Mouse (Mus musculus): ENCODE results near the gene Mrpl51.

Mrpl51 gene

GRCm38 (mm10) chr6:125191332-125192015 lies at the start of gene Mrpl51, which contains the start of gene Ncapd2:
TSS of gene Mrpl51 (plus strand) at chr6:125191801.
TSS of gene Ncapd2 (minus strand) at chr6:125191701.
- peak; percentile 97 for DNase-seq

GRCm38 (mm10) chr6:125142436-125142835 lies 49.2 kb upstream of the Mrpl51 start:
- DNase-seq, result no peak

DNA sequence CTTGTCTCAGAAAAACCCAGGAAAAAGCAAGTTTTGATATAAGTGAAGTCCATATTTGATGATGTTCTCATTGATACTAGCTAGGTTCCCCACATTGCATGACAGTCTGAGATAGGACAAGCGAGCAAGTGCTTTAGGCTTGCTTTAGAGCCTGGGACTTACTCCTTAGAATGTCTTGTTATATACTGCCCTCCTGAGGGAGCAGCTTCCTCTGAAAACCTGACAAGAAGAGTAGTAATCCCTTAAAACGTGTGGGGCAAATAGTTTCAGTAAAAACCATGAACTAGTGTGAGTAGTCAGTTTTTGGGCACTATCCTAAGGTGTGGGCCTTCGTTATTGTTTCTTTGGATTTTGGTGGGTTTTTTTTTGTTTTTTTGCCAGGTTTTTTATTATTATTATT lies 48.5 kb upstream of the Mrpl51 start:
- no peak for DNase-seq

DNA sequence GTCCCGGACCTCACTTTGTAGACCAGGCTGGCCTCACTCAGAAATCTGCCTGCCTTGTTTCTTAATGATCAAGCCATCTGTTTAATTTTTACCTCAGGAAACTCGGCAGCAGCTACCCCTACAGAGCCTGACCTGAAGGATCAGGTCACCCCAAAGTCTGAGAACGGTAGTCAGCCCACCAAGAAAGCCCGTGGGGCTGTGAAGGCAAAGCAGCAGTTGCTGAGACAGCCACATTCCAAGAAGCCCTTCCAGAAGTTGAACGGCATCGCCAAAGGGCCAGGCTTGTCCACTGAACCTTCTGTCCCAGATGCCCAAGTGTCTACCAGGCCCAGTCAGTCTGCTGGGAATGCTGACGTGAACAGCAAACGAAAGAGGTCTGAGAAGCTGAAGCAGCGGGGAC lies 47.7 kb upstream of the Mrpl51 start:
- DNase-seq, result no peak

DNA sequence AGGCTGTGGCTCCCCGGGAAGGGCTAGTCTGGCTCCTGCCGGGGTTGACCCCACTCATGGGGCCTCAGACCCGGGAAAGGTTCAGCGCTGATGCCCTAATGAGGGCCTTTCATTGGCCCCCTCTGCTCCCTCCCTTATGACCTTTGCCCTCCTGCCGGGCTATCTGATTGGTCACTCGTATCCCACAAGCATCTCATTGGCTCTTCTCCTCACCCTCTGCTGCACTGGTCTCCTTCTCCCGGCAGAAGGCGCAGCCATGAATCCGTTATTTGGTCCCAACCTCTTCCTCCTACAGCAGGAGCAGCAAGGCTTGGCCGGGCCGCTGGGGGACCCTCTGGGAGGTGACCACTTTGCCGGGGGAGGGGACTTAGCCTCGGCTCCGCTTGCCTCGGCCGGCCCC lies 46.6 kb upstream of the Mrpl51 start, which contains the start of gene Iffo1:
Iffo1 (plus strand) TSS at position 241 of the 400 bp plus-strand sequence.
- peak; percentile 90 for DNase-seq

DNA sequence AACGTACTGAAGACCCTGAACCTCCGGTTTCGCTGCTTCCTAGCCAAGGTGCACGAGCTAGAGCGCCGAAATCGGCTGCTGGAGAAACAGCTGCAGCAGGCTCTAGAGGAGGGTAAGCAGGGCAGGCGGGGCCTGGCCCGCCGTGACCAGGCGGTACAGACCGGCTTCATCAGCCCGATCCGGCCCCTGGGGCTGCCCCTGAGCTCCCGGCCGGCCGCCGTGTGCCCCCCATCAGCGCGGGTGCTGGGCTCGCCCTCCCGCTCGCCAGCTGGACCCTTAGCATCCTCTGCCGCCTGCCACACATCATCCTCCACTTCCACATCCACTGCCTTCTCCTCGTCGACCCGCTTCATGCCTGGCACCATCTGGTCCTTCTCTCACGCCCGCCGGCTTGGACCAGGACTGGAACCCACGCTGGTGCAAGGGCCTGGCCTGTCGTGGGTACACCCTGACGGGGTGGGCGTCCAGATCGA lies 46.1 kb upstream of the Mrpl51 start:
- DNase-seq, result no peak

DNA sequence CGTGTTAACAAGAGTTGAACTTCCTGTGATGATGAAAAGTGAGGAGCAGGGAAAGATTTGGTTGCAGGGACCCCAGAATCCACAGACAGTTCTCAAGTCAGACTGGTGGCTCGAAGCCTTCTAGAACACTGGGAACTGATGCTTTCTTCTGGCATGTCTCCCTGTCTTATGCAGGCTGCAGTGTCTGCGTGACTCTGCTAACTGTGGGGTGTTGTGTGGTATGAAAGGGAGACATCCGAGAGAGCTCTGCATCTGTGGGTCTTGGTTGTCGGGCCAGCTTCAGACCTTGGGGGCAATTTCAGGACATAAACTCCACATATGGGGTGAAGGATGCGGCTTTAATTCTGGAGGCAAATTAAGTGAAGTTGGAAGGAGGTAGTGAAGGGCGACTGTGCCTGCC lies 45.5 kb upstream of the Mrpl51 start:
- no peak for DNase-seq

GRCm38 (mm10) chr6:125146797-125147196 lies 44.8 kb upstream of the Mrpl51 start:
- no peak for DNase-seq

GRCm38 (mm10) chr6:125147329-125147728 lies 44.3 kb upstream of the Mrpl51 start:
- no peak for DNase-seq

GRCm38 (mm10) chr6:125148251-125148925 lies 43.2 kb upstream of the Mrpl51 start:
- DNase-seq, result no peak

DNA sequence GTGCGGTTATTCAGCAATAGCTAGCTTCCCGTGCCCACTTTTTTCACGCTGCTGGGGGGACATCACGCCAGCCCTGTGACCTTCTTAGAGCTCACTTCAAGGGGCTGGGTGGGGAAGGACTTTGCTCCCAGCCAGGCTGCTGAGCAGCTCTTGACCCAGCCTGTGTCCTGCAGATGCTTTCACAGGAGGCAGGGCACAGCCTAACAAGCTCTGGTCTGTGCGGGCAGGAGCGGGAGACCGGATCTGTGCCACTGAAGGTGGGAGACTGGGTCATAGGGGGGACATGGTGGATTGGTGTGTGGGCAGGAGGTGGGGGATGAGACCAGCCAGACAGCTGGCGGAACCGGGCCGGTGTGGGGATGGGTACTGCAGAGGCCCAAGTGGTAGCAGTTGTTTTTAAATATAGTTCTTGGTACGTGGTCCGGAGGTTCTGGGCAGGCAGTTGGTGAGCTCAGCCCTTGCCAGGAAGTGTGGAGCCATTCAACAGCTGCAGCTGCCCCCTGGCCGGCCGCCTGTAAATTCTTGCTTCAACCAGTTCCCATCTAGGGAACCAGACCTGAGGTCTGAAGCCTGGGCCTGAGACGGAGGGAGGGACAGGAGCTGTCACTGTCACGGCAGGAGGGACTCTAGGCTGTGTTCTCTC lies 42.6 kb upstream of the Mrpl51 start:
- DNase-seq, result no peak

GRCm38 (mm10) chr6:125149569-125149950 lies 42.0 kb upstream of the Mrpl51 start:
- no peak for DNase-seq

DNA sequence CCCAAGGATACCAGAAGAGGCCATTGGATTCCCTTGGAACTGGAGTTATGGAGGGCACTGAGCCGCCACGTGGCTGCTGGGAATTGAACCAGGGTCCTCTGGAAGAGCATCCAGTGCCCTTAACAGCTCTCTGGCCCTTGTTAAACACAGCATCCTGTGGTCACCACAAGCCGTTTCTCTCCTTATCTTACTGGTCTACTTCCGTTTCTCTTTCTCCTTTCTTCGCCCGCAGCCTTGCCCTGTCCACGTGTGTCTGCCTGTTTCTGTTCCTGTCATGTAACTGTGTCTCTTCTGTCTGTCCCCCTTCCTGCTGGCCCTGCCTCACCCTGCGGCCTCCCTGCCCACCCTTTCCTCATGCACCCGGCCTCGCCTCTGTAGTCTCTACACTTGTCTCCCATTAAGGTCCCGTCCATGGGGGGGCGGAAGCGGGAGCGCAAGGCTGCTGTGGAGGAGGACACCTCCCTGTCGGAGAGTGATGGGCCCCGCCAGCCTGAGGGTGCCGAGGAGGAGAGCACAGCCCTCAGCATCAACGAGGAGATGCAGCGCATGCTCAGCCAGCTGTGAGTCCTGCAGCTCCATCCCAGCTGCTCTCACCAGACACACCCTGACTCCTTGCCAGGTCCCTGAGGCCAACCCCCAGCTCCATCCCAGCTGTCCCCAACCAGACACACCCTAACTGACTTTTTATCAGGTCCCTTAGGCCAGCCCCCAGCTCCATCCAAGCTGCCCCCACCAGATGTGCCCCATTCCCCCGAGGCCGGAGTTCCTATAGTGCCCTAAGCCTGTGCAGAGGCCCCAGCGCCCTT lies 39.2 kb upstream of the Mrpl51 start:
- DNase-seq, result no peak

DNA sequence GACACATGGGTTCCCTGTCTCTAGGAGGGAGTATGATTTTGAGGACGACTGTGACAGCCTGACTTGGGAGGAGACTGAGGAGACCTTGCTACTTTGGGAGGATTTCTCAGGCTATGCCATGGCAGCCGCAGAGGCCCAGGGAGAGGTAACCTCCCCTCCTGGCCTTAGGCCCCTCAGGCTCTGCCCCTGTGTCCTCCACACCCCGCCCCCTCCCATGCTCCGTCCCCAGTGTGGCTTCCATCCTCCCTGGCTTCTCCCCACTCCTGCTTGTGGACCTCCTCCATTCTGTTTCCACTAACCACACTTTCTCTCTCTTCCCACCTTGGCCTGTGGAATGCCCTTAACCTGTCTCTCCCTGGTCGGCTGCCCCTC lies 38.6 kb upstream of the Mrpl51 start:
- no peak for DNase-seq

DNA sequence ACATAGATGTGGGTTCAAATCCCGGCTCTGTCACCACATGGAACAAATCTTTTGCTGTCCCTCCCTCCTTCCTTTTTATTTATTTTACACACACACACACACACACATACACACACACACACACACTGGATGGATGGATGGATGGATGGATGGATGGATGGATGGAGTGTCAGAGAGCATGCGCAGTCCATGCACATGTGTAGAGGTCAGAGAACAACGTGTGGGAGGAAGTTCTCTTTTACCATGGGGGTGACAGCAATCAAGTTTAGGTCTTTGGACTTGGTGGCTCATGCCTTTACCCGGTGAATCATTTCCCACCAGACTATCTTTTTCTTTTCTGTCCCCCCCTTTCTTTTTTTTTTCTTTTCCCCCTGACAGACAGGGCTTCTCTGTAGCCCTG lies 37.9 kb upstream of the Mrpl51 start:
- DNase-seq, result no peak

- DNase-seq, result no peak
Observed at GRCm38 (mm10) chr6:125154550-125154949, 37.1 kb upstream of the Mrpl51 start.

DNA sequence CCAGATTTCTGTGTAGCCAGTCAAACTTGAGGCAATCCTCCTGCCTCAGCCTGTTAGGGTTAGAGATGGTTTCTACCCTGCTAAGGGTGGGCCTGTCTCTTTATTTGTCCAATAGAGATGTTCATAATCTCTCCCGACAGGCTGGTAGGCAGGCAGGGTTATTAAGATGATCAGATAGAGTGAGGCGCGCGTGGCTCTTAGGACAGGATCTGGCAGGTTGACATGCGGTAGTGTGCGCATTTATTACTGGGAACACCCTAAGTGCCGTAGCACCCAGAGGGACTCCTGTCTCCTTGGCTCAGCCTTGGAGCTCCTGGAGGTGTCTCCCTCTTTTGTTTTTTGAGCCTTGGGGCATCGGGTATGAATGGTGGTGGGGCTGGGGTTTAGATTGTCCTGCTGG lies 36.3 kb upstream of the Mrpl51 start:
- no peak for DNase-seq

DNA sequence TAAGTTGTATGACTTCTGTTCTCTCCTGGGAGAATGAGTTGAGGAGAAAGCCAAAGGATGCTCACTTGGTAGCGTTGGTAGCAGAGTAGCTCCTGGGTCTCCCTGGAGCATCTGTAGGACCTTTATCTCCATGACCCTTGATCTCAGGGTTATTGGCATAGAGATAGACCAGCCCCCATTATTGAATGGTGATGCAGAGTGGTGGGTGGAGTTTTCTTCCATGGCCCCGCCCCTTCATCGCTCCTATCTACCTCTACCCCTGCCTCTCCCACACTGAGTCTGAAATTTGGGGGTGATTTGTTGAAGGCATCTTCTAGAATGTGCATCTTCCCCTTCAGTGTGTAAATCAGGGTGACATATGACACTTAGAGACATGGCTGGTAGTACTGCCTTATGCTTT lies 35.1 kb upstream of the Mrpl51 start:
- no peak for DNase-seq

DNA sequence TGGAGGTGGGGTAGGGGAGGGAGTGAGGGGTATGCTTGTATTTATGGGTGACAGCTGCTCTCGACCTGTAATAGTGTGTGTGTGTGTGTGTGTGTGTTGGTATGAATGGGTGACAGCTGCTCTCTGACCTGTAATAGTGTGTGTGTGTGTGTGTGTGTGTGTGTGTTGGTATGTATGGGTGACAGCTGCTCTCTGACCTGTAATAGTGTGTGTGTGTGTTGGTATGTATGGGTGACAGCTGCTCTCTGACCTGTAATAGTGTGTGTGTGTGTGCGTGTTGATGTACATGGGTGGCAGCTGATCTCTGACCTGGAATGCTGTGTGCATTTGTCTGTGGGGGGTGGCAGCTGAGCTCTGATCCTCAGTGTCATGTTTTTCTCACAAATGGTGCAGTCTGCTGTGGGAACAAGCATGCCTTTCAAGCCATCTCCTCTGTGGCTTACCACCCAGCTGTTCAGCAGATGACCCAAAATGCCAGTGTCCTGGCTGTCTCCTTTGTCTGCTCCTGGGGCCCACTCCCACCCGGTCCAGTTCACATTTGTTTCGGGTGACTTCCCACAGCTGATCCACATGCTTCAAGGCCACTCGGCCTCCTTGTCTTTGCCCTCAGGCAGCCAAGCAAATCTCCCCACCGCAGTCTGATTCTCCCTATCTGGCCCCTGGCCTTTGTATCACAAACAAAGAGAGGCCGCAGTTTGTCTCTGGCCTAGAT lies 34.5 kb upstream of the Mrpl51 start:
- DNase-seq, result no peak

DNA sequence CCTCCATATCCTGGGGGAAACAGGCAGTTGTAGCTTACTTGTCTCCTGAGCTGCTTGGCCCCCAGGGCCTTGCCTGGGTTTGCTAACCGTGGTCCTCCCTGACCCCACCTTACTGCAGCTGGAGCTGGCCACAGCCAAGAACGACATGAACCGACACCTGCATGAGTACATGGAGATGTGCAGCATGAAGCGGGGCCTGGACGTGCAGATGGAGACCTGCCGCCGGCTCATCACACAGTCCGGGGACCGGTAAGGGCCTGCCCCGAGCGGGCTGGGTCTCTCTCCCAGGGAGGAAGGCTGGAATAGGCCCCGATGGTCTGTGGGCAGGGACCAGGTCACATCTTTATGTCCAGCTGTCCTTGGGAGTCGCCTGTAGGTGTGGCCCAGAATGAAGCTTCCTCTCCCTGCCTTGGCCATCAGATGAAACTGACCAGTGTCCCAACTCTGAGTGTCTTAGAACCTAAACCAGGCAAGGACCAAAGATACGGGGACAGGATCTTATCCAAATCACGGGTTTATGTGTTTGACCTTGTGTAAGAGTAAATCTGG lies 32.6 kb upstream of the Mrpl51 start:
- no peak for DNase-seq

- DNase-seq, result no peak
Observed at GRCm38 (mm10) chr6:125159773-125160557, 31.6 kb upstream of the Mrpl51 start.

GRCm38 (mm10) chr6:125160558-125160853 lies 31.1 kb upstream of the Mrpl51 start:
- DNase-seq, result no peak
